In genomic region chr1:128102641-128103461, GRCm38 (mm10) we compare ENCODE assay signal across 8 mouse cellular contexts. TPM values are rescaled to one million over a fixed set of nuclear protein-coding genes. Genes with fewer than 3 reads are reported as not detected.
DNase-seq lines count a peak whose midpoint lies in the region; ATAC-seq lines count a peak whose summit lies in the region.

TSS of gene Zranb3 (minus strand) at chr1:128103047.
TSS of gene R3hdm1 (plus strand) at chr1:128103301.

- peak; percentile 84 for ATAC-seq in megakaryocyte progenitor cell, adult 5-6 weeks (replicated peaks; ENCODE audit: poor library complexity)

- DNase-seq in adipocyte (ENCODE audit: low spot score), result peak; percentile 99
- DNase-seq in embryo, embryonic 10 days (ENCODE audit: low spot score), result peak; percentile 98
- DNase-seq in gastrocnemius, postnatal 10 days, result peak; percentile 89
- peak; percentile 100 for DNase-seq in induced T-regulatory cell, adult 2 months (ENCODE audit: low read depth)
- peak; percentile 100 for DNase-seq in left cerebral cortex, adult 9 months (ENCODE audit: low spot score in 2 of 2)
- DNase-seq in right cerebral cortex, postnatal 14 days, result peak; percentile 92
- peak; percentile 91 to 94 for DNase-seq in urinary bladder, postnatal 36 days (ENCODE audit: low spot score in 2 of 2)

RNA-seq across cellular contexts. Expression of gene Zranb3, which starts in this region (rescaled TPM):
- 1 to 10 TPM; 3.8 to 5.3 TPM for total RNA-seq in gastrocnemius, postnatal 10 days (2021)
- total RNA-seq in megakaryocyte progenitor cell, adult 5-6 weeks (2015), result 9.1 and 13.2 TPM in 2 replicates
- 12.9 and 14.1 TPM in 2 replicates for total RNA-seq in megakaryocyte progenitor cell, adult 5-6 weeks (2017)

RNA-seq across cellular contexts. Expression of gene R3hdm1, which starts in this region (rescaled TPM):
- 10 to 100 TPM; 49.9 to 62.6 TPM for total RNA-seq in gastrocnemius, postnatal 10 days (2021)
- total RNA-seq in megakaryocyte progenitor cell, adult 5-6 weeks (2015), result 177 and 192 TPM in 2 replicates
- total RNA-seq in megakaryocyte progenitor cell, adult 5-6 weeks (2017), result 34.4 and 62.2 TPM in 2 replicates

Comparison
In these comparisons a context has a peak if more than half of its experiments do, and no peak if none do; other contexts are left out.
1. Peak in every context shown above with its lines: DNase-seq and ATAC-seq.